Mouse (Mus musculus): ENCODE measurements around the gene Rab5c.
A peak's percentile ranks its signal among the peaks of the same experiment; 100 is the strongest.

Gene Rab5c

GRCm38 (mm10) chr11:100721254-100721653 is 16.8 kb downstream of the Rab5c start:
- DNase-seq (ENCODE audit: low spot score in 2 of 2), result no peak

DNA sequence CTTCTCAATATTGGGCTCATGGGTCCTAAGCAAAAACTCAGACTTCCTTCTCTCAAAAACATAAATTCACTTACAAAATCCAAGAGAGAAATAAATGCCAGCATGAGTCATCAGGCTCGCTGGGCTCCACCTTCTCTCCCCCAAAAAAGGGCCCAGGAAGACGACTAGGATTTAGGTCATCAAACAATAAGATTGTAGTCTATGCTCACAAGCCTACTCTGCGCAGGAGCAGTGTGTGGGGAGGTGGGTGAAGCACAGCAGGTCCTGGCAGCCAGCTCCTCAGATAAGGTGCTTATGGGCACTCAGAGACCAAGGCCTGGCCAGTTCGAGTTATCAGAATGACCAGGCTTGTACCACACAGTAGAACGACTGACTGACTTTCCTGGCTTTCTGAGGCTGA is 17.7 kb downstream of the Rab5c start:
- DNase-seq (ENCODE audit: low spot score in 2 of 2), result no peak

DNA sequence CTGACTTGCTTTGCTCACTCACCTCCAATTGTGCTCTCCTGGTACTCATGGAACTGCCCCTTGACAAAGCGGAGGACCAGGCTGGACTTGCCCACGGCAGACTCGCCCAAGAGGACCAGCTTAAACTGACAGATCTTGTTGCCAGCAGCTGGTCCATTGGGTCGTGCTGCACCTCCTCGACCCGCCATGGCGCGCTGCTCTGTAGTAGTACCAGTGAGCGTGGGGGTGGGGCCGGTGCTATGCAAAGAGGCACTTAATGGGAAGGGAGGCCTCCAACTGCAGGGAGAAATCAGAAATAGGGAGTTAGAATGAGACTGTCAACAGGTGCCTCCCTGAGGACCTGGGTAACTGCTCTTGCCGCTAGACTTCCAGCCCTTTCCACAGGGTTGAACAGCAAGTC is 18.1 kb downstream of the Rab5c start:
- DNase-seq (ENCODE audit: low spot score in 2 of 2), result no peak

- no peak for DNase-seq (ENCODE audit: low spot score in 2 of 2)
Observed at GRCm38 (mm10) chr11:100719312-100719711, 18.7 kb downstream of the Rab5c start.

DNA sequence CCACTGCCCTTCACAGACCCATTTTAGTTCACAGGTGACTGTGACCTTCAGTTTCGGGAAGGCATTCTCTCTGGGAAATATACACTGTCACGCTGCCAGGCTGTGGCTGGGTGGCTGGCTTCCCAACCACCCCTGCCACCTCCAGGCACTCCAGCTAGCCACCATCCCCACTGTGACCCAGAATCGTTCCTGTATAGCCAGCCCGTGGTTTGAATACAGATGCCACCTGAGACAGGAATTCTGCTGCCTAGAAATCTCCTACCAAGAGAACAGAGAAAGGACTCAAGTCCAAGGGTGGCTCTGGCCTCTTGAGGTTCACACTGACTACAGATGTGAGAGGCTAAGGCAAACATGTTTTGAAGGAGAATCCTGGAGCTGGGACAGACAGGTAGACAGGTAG is 19.1 kb downstream of the Rab5c start:
- DNase-seq (ENCODE audit: low spot score in 2 of 2), result no peak

- no peak for DNase-seq (ENCODE audit: low spot score in 2 of 2)
Observed at GRCm38 (mm10) chr11:100718462-100718861, 19.6 kb downstream of the Rab5c start.

GRCm38 (mm10) chr11:100716649-100717048 is 21.4 kb downstream of the Rab5c start:
- no peak for DNase-seq (ENCODE audit: low spot score in 2 of 2)

DNA sequence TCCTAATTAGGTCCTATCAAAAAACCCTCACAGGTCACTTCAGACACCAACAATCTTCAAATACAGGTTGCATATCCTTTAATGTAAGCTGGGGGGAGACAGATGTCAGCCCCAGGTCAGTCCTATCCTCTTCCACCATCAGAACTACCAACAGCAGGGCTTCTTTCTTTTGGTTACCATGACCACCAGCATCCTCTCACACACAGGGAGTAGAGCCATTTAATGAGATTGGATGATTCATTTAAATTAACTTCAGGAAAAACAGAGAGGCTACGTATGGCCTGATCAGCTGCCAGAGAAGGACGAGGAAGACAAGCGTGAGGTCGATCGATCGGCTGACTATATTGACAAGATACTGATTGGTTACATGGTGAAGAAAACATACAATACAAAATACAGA is 23.1 kb downstream of the Rab5c start:
- no peak for DNase-seq (ENCODE audit: low spot score in 2 of 2)

DNA sequence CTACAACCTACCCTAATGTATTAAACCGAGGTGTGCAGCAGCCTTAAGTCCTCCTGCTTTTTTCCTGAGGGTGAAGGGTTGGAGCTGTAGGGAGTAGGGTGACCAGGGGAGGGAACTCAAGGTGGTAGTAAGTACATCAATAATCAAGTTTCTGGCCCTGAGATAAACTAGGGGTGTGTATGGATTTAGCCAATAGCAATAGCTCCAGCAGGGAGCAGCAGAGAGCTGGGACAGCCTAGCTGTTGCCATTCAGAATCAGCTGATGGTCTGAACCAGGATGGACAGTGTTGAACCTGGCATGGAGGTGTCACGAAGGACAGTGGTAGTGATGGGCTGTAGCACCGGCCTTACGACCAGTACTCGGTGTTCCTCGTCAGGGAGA is 23.5 kb downstream of the Rab5c start:
- peak; percentile 70 to 75 for DNase-seq (ENCODE audit: low spot score in 2 of 2)

DNA sequence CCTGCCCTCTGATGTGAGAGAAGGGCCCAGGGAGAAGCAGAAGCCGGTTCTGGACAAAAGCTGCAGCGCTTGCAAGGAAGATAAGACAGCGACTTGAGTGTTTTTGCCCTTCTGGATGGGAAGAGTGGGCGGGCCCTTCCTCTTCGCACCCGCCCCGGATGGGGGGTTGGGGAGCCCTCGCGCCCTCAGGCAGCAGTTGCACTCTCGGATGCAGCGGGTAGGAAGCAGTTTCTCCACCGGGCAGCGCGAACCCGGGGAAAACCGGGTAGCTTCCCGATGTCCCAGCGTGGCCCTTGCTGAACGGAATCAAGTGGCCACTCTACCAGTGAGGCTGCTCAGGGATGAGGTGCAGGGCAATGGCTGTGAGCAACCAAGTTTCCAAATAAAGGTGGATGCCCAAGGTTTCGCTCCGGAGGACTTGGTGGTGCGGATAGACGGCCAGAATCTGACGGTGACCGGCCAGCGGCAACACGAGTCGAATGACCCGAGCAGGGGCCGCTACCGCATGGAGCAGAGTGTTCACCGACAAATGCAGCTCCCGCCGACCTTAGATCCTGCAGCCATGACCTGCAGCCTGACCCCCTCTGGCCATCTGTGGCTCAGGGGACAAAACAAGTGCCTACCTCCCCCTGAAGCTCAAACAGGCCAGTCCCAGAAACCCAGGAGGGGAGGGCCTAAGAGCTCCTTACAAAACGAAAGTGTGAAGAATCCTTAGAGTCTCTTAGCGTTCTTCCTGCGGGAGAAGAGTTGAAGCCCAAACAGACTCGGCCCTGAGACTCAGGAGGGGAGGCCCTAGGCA is 24.1 kb downstream of the Rab5c start, which contains the start of gene Hspb9:
Gene Hspb9 (plus strand): TSS at position 116 of the 799 bp plus-strand sequence.
- DNase-seq (ENCODE audit: low spot score in 2 of 2), result peak in 1 of 2 experiments; percentile 66

DNA sequence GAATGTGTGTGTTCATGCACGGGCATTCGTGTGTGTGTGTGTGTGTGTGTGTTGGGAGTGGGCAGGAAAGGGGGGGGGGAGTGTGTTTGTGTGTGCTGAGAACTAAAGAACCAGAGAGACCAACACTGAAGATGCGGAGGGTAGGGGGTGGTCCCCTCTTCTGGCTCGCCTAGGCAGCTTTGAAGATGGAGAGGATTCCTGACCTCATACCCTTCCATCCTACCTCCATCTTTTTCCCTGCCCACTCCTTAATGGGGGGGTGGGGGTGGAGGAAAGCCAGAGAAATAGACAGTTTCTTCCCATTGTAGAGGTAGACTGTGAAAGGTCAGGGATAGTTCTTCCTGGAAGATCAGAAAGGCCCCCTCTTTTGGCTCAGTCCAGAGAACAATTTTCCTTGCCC is 24.8 kb downstream of the Rab5c start:
- DNase-seq (ENCODE audit: low spot score in 2 of 2), result no peak

DNA sequence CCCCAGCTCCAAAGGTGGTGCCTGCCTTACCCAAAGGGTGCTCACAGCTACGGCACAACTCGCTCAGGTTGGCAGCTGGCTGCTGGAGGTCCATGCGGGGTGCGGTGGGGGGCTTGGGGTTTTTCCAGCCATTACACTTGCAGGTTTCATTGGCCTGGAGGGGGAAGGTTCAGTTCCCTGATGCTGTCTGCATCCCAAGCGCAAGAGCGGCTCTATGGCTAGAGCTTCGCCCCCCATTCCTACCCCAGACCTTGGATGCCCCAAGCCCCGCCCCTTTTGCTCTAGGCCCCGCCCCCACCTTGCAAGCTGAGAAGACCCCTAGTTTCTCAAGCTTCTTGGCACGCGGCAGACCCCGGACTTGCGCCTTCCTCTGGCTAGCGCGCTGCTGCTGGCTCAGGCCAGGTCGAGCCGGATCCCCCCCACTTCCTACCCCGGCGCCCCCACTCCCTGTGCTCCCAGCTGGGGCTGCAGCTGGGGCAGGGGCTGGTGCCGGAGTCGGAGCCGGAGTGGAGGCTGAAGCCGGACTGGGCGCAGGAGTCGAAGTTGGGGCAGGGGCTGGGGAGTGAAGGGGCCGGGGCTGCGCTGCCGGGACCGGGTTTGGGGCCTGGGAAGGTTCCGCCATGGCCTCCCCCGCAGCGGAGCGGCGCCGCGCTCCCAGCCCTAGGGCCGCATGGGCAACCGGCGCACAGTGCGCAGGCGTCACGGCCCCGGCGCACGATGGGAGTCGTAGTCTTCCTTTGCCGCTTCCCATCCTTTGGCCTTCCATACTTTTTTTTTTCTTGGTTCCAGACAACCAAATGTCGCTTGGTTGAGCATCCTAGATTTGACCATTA is 26.0 kb downstream of the Rab5c start, which contains the start of gene Kat2a:
Gene Kat2a (minus strand): TSS at position 683 of the 833 bp plus-strand sequence.
- DNase-seq (ENCODE audit: low spot score in 2 of 2), result peak; percentile 74 to 84

DNA sequence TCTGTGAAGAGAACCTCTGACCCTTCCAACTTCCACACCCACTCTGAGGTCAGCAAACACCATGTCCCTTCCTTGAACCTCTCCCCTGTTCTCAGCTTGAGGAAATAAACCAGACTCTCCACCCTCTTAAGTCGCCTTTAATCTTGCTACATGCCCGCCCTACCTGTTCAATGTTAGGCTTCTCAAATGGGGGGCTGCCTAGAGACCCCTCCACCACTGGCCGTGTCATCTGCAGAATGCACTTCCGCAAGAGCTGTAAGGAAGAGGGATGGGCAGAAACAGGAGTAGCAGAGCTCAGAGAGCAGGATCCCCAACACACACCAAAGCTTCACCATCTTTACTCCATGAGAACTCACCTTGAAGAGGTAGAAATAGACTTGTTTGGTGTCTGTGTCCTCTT is 27.0 kb downstream of the Rab5c start:
- no peak for DNase-seq (ENCODE audit: low spot score in 2 of 2)

DNA sequence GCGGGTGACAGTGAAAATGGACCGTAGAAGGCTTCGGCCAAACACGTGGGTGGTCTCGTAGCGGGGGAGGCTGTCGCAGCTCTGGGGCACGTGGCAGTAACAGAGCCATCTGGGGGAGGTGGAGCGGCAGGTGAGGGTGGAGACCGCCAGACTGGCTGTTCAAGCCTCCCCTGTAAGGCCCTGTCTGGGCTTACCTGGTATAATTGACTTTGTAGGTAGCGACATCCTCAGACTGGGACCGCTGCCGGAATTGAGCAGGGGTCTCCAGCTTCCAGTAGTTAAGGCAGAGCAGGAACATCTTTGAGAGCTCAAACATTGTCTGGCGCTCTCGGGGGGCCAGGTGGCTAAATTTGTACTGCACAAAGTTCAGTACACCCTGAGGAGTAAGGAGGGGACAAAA is 27.5 kb downstream of the Rab5c start:
- DNase-seq (ENCODE audit: low spot score in 2 of 2), result no peak

DNA sequence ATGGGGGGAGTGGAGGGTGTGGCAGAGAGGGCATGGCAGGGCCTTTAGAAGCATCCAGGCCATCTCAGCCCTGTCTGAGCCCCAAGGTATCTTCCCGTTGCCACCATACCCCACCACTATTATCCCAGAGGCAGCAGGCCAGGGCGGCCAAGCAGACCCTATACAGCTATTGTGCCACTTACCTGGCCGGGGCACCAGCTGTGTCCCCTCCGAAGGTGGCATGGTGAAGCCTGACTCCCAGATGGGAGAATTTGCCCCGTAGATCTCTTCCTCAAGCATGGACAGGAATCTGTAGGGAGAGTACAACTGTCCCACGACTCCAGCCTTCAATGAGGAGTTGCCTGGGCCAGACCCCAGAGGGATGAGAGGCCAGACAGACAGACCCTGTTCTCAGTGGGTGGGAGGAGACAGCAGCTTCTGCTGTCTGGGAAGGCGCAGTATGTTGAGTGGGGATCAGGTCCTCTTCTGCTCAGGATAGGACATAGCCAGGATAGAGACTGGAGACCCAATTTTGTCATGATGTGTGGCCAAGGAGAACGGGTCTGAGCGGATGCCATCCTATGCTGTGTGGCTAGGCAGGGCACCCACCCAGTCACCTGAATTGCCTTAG is 28.7 kb downstream of the Rab5c start:
- no peak for DNase-seq (ENCODE audit: low spot score in 2 of 2)

DNA sequence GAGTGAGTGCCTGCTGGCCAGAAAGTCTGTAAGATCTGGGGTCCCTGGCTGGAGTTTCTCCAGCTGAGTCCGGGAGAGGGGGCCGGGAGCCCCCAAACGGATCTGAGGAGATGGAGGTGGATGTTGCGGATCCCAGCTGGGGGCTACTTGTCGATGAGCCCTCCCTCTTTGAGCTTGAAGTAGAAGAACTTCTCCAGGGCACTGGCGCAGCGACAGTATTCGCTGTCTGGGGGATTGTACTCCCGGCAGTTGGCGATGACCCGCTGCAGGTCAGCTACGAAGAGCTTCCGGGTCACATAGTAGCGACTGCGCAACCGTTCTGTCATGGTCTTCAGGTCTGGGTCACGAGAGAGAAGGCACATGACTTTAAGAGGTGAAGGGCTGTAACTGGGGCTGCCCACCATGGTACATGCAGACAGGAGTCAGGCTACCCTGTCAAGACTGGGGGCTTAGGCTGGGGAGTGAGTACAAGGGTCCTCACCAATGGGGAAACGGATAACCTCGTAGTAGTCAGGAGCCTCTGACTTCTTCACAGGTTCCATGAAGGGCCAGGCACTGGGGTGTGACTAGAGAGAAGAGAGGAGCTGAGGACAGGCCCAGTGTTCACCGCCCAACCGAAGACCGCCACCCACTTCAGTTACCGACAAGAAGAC is 32.8 kb downstream of the Rab5c start:
- DNase-seq (ENCODE audit: low spot score in 2 of 2), result no peak

DNA sequence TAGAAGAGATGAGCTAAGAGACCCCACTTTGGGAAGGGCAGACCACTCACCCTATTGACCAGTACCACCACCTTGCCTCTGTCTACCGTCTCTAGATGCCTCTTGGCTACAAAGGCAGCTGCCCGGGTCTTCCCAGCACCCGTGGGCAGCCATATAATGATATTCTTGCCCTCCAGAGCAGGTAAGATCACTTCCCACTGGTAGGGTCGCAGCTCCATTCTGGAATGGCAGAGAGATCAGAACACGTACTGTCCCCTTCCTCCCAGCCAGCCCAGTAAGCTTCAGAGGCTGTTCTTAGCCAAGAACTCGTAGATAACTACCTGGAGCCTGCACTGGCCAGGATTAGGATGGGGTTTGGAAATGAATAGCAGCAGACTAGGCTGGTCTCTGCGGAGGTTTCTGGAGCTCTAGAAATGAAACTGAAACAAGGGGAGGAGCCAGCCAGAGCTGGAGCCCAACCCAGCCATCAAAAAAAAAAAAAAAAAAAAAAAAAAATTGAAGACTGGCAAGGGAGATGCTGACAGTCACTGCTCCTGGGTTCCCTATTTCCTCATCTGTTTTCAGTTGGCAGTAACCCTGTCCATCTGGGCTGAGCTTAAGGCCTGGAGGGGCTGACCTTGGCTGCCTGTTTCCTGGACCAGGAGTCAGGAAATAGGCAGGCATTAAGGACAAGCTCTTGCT is 34.0 kb downstream of the Rab5c start, which contains the start of gene Dhx58:
Gene Dhx58 (minus strand): TSS at position 421 of the 681 bp plus-strand sequence.
- no peak for DNase-seq (ENCODE audit: low spot score in 2 of 2)

DNA sequence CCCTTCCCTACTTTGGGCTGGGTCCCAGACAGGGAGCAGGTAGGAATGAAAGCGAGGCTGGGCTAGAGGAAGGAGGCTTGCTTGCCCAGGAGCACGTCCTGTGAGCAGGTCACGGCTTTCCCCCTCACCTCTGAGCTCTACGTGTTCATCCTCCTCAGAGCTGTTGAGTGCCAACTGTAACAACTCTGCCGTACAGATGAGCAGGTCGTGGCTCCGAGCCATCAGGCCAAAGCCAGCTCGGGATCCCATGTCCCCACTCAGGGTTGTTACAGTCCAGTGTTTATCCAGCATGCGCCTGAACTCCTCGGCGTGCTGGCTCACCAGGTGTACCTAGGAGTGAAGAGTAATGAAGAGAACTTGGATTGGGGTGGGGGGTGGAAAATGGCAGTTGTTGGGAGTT is 34.6 kb downstream of the Rab5c start:
- no peak for DNase-seq (ENCODE audit: low spot score in 2 of 2)

GRCm38 (mm10) chr11:100702906-100703305 is 35.1 kb downstream of the Rab5c start:
- no peak for DNase-seq (ENCODE audit: low spot score in 2 of 2)

DNA sequence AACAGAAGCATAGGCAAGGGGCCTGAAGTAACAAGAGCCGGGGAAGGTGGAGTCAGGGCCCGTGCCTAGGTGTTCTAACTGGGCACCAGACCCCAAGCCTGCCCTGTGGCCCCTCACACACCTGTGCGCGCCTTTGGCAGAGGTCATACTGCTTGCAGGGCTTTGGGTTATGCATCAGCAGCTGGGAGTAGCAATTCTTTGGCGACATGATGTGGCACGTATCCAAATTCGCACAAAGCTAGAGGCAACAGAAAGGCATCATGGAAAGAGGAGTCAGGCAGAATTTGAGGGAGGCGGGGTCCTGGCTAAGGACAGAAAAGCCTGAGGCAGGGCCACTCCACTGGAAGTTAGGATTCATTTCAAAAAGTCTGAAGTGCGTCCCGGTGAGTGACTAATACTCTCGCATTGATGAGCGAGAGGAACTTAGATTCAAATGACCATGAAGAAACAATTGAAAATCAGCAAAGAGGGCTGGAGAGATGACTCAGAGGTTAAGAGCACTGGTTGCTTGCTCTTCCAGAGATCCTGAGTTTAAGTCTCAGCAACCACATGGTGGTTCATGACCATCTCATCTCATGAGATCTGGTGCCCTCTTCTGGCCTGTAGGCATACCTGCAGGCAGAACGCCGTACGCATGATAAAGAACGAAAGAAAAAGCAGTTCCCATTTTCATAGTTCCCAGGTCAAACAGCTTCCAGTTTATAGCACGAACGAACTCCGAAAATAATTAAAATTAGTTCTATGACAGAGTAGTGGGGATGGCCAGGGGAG is 35.7 kb downstream of the Rab5c start:
- DNase-seq (ENCODE audit: low spot score in 2 of 2), result peak; percentile 53 to 71

Measured in urinary bladder, postnatal 36 days (tissue).